Mouse (Mus musculus): ENCODE measurements at regions not wholly inside any gene's neighbourhood (a gene's known extent, or its start where the extent isn't known, plus 50 kb on each side); places are given as distances from the start of the nearest gene placed in this dataset.
A peak's percentile ranks its signal among the peaks of the same experiment; 100 is the strongest.

- 90% methylated on average over 9 of the region's 9 CpGs for WGBS
- Histone ChIP-seq H3K27me3 (ENCODE audit: control insufficient read depth, insufficient read depth, low read length) (no peaks in the 10 kb centered on the region), H3K27ac (replicated peaks) (no peak overlapping the region), H3K36me3 (ENCODE audit: control insufficient read depth, insufficient read depth, low read length) (no peaks in the 10 kb centered on the region), H3K4me3 (ENCODE audit: low read depth, low read length) (no peak overlapping the region), H3K9ac (ENCODE audit: low read length) (no peak overlapping the region), H3K9me3 (ENCODE audit: control insufficient read depth, low read length) (no peaks in the 10 kb centered on the region), H3K4me1 (replicated peaks; ENCODE audit: control insufficient read depth, insufficient read depth) (no peaks in the 10 kb centered on the region), H3K4me2 (replicated peaks; ENCODE audit: low read depth) (no peak overlapping the region)
- DNase-seq (ENCODE audit: low spot score) (no peak), ATAC-seq (ENCODE audit: low FRiP score, low TSS enrichment) (no peak)
- TF ChIP-seq EP300 (optimal IDR thresholded peaks at IDR 0.05), result no peak
These were observed 294.0 kb downstream of the Mtx2 start for GRCm38 (mm10) chr2:75119599-75119998.

GRCm38 (mm10) chr2:75133298-75134080 lies 307.9 kb downstream of the Mtx2 start:
- Histone ChIP-seq H3K4me3 (ENCODE audit: low read depth, low read length) (no peak overlapping the region), H3K9me3 (ENCODE audit: control insufficient read depth, low read length) (no peaks in the 10 kb centered on the region), H3K4me1 (replicated peaks; ENCODE audit: control insufficient read depth, insufficient read depth) (peaks cover 6% of the 10 kb centered on the region; the same call in 1 of the 2 replicates), H3K27me3 (ENCODE audit: control insufficient read depth, insufficient read depth, low read length) (peaks cover 5% of the 10 kb centered on the region; the same call in 1 of the 2 replicates), H3K4me2 (replicated peaks; ENCODE audit: low read depth) (no peak overlapping the region), H3K9ac (ENCODE audit: low read length) (no peak overlapping the region), H3K36me3 (ENCODE audit: control insufficient read depth, insufficient read depth, low read length) (no peaks in the 10 kb centered on the region), H3K27ac (replicated peaks) (no peak overlapping the region)
- no peak for ATAC-seq (ENCODE audit: low FRiP score, low TSS enrichment)
- 74% methylated on average over 10 of the region's 10 CpGs for WGBS
- no peak for DNase-seq (ENCODE audit: low spot score)
- TF ChIP-seq EP300 (optimal IDR thresholded peaks at IDR 0.05), result no peak
- no peak for TF ChIP-seq CTCF (IDR thresholded peaks at IDR 0.05; ENCODE audit: low read depth)

DNA sequence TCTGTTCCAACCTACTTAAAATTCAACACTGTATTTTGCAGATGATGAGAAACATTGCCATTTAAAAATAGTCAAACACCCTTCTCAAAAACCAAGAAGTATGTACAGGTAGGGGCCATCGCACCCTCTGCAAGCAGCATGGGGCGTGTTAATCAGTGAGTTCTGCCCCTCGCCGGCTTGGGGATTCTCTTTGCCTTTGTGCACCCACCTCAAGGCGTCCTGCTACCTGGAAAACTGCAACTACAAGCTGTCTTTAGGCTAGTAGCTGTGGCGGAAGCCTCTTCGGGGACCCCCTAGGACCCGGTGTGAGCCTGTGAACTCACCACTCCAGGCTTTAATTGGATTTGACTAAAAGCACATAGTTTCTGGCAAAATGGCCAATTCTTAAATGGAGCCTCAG lies 311.0 kb downstream of the Mtx2 start:
- H3K27me3 ChIP-seq (ENCODE audit: control insufficient read depth, insufficient read depth, low read length), result peaks cover 14% of the 10 kb centered on the region; the same call in 1 of the 2 replicates
- H3K4me3 ChIP-seq (ENCODE audit: low read depth, low read length), result no peak overlapping the region
- no peak overlapping the region for H3K27ac ChIP-seq (replicated peaks)
- no peaks in the 10 kb centered on the region for H3K9me3 ChIP-seq (ENCODE audit: control insufficient read depth, low read length)
- no peak for ATAC-seq (ENCODE audit: low FRiP score, low TSS enrichment)
- TF ChIP-seq CTCF (IDR thresholded peaks at IDR 0.05; ENCODE audit: low read depth), result no peak
- TF ChIP-seq EP300 (optimal IDR thresholded peaks at IDR 0.05), result no peak
- WGBS, result 30% methylated on average over 8 of the region's 8 CpGs
- peaks cover 6% of the 10 kb centered on the region; the same call in 1 of the 2 replicates for H3K4me1 ChIP-seq (replicated peaks; ENCODE audit: control insufficient read depth, insufficient read depth)
- H3K4me2 ChIP-seq (replicated peaks; ENCODE audit: low read depth), result no peak overlapping the region
- no peak for DNase-seq (ENCODE audit: low spot score)
- H3K36me3 ChIP-seq (ENCODE audit: control insufficient read depth, insufficient read depth, low read length), result no peaks in the 10 kb centered on the region
- no peak overlapping the region for H3K9ac ChIP-seq (ENCODE audit: low read length)

DNA sequence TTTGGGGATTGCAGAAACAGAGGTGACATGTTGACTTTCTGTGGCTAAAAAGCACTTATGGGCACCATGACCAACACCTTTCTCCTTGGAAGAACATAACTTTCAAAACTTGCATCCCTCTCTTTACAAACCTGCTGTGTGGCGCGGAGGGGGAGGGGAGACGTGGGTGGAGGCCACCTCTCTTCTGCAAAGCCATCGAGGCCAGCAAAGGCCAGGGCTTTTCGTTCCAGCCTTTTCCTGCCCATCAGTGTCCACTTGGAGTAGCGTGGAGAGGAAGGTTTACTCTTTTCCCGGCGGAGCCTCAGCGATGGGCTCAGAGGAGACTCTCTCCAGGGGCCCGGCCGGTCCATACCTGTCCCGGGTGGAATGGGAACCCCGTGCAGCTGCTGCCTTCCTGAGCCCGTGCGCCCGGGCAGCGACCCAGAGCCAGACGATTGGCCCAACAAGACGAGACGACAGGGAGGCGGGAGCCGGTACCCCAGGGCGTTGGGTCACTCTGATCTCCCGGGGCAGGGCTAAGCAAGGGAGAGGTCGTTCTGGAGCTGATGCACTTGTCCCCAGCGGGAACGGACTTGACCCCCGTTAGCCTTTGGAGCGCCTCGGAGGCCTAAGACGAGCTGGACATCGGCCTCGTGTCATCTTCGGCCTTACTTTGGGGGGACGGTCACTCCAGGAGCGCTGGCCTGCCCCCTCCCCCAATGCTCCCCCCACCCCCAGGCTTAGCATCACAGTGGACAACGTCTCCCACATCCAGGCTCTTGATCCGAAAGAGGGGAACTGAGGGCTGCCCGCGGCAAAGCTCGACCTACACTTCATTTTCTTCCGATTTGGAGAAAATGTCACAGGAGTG lies 311.8 kb downstream of the Mtx2 start:
- 0 out of 2 replicates have a peak, but pooled peaks have one; percentile 32 for ATAC-seq (ENCODE audit: low FRiP score, low TSS enrichment)
- peak overlapping the region; percentile 31; the same call in 1 of the 2 replicates for H3K9ac ChIP-seq (ENCODE audit: low read length)
- DNase-seq (ENCODE audit: low spot score), result no peak
- H3K27ac ChIP-seq (replicated peaks), result no peak overlapping the region
- H3K4me1 ChIP-seq (replicated peaks; ENCODE audit: control insufficient read depth, insufficient read depth), result peaks cover 6% of the 10 kb centered on the region; the same call in 1 of the 2 replicates
- H3K27me3 ChIP-seq (ENCODE audit: control insufficient read depth, insufficient read depth, low read length), result peaks cover 14% of the 10 kb centered on the region; the same call in 1 of the 2 replicates
- no peaks in the 10 kb centered on the region for H3K9me3 ChIP-seq (ENCODE audit: control insufficient read depth, low read length)
- 2% methylated on average over 41 of the region's 42 CpGs for WGBS
- peak overlapping the region; percentile 39 for H3K4me3 ChIP-seq (ENCODE audit: low read depth, low read length)
- H3K36me3 ChIP-seq (ENCODE audit: control insufficient read depth, insufficient read depth, low read length), result no peaks in the 10 kb centered on the region
- peak overlapping the region; percentile 64 for H3K4me2 ChIP-seq (replicated peaks; ENCODE audit: low read depth)
- TF ChIP-seq CTCF (IDR thresholded peaks at IDR 0.05; ENCODE audit: low read depth) (no peak), EP300 (optimal IDR thresholded peaks at IDR 0.05) (no peak)

GRCm38 (mm10) chr2:75137983-75138745 lies 312.6 kb downstream of the Mtx2 start:
- TF ChIP-seq EP300 (optimal IDR thresholded peaks at IDR 0.05) (no peak), CTCF (IDR thresholded peaks at IDR 0.05; ENCODE audit: low read depth) (peak; percentile 80)
- Histone ChIP-seq H3K9me3 (ENCODE audit: control insufficient read depth, low read length) (no peaks in the 10 kb centered on the region), H3K36me3 (ENCODE audit: control insufficient read depth, insufficient read depth, low read length) (no peaks in the 10 kb centered on the region), H3K4me2 (replicated peaks; ENCODE audit: low read depth) (peak overlapping the region; percentile 64), H3K9ac (ENCODE audit: low read length) (no peak overlapping the region), H3K27me3 (ENCODE audit: control insufficient read depth, insufficient read depth, low read length) (peaks cover 14% of the 10 kb centered on the region; the same call in 1 of the 2 replicates), H3K4me3 (ENCODE audit: low read depth, low read length) (peak overlapping the region; percentile 39), H3K4me1 (replicated peaks; ENCODE audit: control insufficient read depth, insufficient read depth) (peaks cover 6% of the 10 kb centered on the region; the same call in 1 of the 2 replicates), H3K27ac (replicated peaks) (no peak overlapping the region)
- ATAC-seq (ENCODE audit: low FRiP score, low TSS enrichment), result 0 out of 2 replicates have a peak, but pooled peaks have one; percentile 2
- peak; percentile 61 for DNase-seq (ENCODE audit: low spot score)
- 8% methylated on average over 29 of the region's 29 CpGs for WGBS

Data from stomach, postnatal 0 days (tissue).